Mouse (Mus musculus) ovary, adult 2 months (tissue): ENCODE data around the gene 3100002H09Rik. TPM values are rescaled to one million over a fixed set of nuclear protein-coding genes. Genes with fewer than 3 reads are reported as not detected.

Source experiments
- polyA plus RNA-seq: library from polyadenylated mRNA; depleted of rRNA; stranded (reverse); fragments of >200 nt; gene quantifications from 2 replicates; pipeline ENCODE4 v1.2.3, GENCODE M21; 2012; rRNA removed

3100002H09Rik gene
- not detected in 2 replicates for polyA plus RNA-seq

GRCm38 (mm10) chr4:124610703-124611102 is at the start of gene 3100002H09Rik:
3100002H09Rik (minus strand) TSS chr4:124610803.

GRCm38 (mm10) chr4:124656518-124656853 is 45.9 kb upstream of the 3100002H09Rik start, which contains the start of gene Pou3f1:
Pou3f1 (plus strand) TSS chr4:124656807.

Other genes with a start within 250 kb of the 3100002H09Rik start
- gene Pou3f1, start 46.0 kb upstream of the 3100002H09Rik start, polyA plus RNA-seq = 0.45 and 0.46 TPM in 2 replicates
- gene Utp11, start 82.8 kb upstream of the 3100002H09Rik start, polyA plus RNA-seq = 2.4 and 2.9 TPM in 2 replicates
- 32.2 and 53.9 TPM in 2 replicates for gene Fhl3, start 89.9 kb upstream of the 3100002H09Rik start, polyA plus RNA-seq
- gene Sf3a3, start 104.0 kb upstream of the 3100002H09Rik start, polyA plus RNA-seq = 11.9 and 16.2 TPM in 2 replicates
- 28.2 and 33.8 TPM in 2 replicates for gene Inpp5b, start 131.0 kb upstream of the 3100002H09Rik start, polyA plus RNA-seq
- gene Mtf1, start 191.3 kb upstream of the 3100002H09Rik start, polyA plus RNA-seq = 6.4 and 8.5 TPM in 2 replicates
- 52.3 and 64.7 TPM in 2 replicates for gene Yrdc, start 239.9 kb upstream of the 3100002H09Rik start, polyA plus RNA-seq
- 106 and 134 TPM in 2 replicates for gene 1110065P20Rik, start 240.4 kb upstream of the 3100002H09Rik start, polyA plus RNA-seq